Mouse (Mus musculus) adrenal gland, adult 8-10 months (tissue): ENCODE measurements around the gene Psmb6. TPM values are rescaled to one million over a fixed set of nuclear protein-coding genes. Genes with fewer than 3 reads are reported as not detected.
A peak's percentile ranks its signal among the peaks of the same experiment; 100 is the strongest.

Experiments used
- DNase-seq: peaks from one replicate; pipeline ENCODE4 v3.0.0; 2022
- total RNA-seq, 4 experiments: library from RNA; stranded (reverse); gene quantifications; 2 replicates each; pipeline ENCODE4 v1.2.4; 2022

The Psmb6 gene
- total RNA-seq = 100 to 1,000 TPM; 247 to 298 (median 278) TPM

DNA sequence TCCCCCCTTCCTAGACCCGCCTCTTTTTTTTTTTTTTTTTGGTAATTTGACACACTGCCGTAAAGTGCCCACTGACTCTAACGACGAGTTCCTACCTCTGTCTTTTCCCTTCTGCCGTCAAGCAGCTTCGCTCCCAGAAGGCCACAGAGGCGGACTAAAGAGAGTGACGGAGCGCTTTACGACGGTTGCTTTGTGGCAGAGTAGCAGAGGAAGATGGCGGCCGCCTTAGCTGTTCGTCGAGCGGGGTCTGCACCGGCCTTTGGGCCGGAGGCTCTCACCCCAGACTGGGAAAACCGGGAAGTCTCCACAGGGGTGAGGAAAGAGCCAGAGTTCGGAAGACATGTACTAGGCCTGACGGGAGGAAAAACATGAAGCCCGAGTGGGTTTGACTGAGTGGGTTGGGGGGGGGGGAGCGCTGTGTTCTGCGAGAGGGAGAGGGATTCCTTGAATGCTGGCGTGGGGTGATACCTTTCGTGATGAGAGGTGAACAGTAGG is at the start of gene Psmb6:
Gene Psmb6, plus strand, starts transcription at position 184 of the 495 bp plus-strand sequence.
- DNase-seq = peak; percentile 93

DNA sequence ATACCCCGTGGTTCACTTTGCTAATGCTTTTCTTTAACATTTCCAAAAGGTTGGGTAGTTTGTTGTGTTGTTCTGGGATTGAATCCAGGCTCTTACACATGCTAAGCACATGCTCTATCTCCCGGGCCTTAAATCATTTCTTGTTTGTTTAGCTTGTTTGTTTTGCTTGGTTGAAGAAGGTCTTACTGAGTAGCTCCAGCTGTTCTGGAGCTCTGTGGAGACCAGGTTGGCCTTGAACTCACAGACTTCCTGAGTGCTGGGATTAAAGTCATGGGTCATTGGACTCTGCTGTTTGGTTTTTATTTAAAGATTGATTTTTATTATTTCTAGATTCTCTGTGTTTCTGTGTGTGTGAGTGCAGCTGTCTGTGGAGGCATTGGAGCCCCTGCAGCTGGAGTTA is 39.7 kb upstream of the Psmb6 start:
- DNase-seq = no peak

DNA sequence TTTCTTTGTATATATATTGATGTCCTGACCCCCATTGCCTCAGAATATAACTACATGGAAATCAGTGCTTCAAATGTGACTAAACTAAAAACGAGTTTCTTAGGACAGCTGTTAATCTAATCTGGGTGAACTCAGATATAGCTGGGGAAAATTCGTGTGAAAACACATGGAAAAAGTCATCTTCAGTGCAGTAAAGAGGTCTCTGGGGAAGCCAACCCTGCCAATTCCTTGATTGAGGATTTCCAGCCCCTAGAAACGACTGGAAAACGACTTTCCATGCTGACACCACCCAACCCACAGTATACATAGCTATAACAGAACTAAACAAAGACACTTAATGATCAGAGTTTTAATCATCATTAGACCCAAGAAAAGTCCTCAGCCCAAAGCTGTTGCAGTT is 37.4 kb upstream of the Psmb6 start:
- DNase-seq = no peak

DNA sequence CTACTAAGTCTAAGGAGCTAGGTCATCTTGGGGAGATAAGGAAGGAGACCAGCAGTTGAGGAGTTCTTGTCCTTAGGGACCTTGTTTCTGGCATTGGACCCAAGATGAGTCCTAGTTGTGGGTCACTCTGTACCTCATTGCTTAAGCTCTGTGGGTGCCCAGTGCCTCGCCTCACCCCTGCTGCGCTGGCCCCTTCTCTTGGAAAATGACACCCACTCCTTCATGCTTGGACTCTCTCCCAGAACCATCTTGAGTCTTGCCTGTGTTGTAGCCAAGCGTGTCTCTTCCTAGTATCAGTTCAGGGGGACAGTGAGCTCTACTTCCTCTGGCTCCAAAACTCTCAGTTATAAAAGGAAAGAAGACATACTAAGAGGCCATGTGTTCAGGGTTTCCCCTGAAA is 36.0 kb upstream of the Psmb6 start:
- DNase-seq = no peak

DNA sequence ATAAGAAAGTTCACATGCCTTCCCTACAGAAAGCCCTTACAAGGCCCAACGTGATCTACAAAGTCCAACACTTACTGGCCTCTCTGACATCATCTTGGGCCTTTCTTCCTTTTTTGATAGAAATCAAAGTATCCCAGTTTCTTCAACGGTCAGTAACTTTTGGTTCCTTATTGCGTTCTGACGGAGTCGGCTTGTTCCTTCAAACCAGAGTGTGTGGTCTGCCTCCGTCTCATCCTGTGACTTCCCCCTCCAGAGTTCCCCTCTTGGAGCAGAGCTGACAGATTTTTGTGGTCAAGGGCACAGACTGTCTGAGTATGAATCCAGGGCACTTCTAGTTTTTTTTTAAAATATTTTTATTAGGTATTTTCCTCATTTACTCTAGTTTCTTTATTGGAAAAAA is 35.5 kb upstream of the Psmb6 start:
- no peak for DNase-seq

DNA sequence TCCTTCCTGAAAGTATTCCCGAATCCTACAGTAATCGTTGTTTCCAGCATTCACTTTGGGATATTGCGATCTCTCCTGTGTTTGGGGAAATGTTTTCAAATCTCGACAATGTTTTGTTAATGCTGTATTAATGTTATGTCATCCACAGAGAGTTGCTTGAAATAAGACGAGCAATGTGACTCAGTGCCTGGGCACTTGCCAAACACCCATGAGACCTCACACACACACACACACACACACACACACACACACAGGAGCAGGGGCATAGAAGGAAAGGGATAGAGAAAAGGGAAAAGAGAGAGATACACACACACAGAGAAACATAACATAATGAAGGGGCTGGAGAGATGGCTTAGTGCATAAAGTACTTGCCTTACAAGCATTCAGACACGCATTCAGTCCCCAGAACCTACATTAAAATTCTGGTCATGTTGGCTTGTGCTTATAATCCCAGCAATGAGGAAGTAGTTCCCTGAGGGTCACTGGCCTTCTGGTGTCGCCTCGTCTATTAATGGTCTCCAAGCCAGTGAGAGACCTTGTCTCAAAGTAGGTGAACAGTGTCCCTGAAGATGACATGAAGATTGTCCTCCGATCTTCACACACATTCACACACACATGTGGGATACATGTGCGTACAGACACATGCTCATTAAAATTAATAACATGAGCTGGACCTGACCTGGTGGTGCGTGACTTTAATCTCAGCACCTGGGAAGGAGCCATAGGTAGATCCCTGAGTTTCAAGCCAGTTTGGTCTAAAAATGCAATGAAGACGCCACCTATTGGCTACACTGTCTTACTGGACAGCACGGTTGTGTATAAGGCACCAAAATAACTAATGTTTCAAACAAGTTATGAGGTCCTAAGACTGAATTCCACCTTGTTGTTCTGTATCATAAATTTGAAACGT is 25.3 kb upstream of the Psmb6 start:
- DNase-seq = peak; percentile 41

DNA sequence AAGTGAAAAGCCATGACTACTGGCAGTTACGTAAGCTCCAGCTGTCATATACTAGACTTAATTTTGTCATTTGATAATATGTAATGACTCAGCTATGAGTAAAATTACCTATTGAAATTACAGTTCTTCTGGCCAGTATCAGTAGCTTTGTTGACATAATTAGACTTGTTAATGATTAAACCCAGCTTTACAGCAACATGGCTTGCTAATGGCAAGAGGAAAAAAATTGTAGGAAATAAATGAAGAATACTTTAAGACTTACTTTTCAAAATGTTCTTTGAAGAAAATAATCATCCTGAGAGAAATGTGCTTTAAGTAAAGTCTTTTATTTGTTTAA is 24.7 kb upstream of the Psmb6 start:
- DNase-seq = no peak

DNA sequence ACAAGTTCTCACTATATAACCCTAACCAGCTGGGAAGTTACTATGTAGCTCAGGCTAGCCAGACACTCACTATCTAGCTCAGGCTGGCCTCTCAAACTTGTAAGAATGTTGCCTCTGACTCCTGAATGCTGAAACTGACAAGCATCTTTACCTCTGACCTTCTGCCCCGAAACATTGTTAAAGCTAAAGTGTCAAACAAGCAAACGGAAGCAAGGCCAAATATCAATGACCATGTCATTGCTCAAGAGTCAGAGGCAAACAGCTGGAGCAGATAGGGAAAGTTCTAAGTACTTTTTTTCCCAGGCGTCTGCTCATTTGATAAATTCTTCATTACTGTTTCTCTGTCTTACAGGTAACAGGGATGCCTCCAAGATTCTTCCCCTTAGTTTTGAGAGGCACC is 23.1 kb upstream of the Psmb6 start:
- no peak for DNase-seq

DNA sequence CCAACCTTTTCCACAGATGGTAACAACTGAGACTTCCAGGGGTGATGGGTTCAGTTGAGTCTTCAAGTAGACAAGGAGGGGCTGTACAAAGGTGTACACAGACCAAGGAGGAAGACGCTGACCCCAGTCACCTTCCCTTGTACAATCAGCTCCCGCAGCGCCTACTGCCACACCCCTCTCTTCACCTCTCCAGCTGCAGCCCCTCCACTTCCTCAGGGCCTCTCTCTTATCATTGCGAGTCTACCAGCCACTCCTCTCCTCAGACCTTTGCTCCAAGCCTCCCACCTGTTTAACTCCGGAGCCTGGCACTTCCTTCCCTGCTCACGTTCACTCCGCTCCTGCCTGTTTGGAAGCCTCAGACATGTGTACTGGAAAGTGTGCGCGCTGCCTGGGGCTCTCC is 20.2 kb upstream of the Psmb6 start, which contains the start of gene Tm4sf5:
Gene Tm4sf5, plus strand, starts transcription at position 275 of the 400 bp plus-strand sequence.
- DNase-seq = no peak

DNA sequence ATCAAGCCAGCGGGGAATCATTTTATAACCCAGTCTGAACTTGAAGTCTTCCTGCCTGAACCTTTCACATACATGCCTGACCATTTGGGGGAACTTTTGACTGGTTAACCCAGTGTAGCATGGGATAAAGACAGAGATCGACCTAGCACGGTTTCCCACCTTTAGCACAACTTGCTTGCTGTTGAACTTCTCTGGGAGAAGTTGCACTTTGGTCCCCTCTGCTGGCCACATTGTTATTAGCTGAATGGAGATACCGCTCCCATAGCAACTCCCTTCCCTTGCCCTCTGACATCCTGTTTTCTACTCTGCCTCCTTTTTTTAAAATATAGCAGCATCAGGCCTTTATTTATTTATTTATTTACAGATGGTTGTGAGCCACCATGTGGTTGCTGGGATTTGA is 18.8 kb upstream of the Psmb6 start:
- DNase-seq = peak; percentile 47

DNA sequence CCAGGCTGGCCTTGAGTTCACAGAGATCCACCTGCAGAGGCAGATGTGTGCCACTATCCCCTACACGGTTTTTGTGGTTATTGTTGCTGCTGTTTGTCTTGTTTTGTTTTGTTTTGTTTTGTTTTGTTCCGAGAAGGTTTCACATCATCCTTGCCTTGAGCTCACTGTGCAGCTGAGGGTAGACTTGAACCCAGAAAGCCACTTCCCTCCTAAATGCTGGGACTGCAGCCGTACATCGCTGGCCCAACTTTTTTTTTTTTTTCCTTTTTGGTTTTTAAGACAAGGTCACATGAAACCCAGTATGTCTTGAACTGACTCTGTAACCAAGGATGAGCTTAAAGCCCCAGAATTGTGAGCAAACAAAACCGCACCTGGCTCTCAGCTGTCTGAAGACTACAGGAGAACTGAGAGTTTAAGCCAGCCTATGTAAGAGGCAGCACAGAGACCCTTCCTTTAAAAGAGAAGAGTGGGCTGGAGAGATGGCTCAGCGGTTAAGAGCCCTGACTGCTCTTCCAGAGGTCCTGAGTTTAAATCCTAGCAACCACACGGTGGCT is 18.1 kb upstream of the Psmb6 start:
- DNase-seq = no peak

DNA sequence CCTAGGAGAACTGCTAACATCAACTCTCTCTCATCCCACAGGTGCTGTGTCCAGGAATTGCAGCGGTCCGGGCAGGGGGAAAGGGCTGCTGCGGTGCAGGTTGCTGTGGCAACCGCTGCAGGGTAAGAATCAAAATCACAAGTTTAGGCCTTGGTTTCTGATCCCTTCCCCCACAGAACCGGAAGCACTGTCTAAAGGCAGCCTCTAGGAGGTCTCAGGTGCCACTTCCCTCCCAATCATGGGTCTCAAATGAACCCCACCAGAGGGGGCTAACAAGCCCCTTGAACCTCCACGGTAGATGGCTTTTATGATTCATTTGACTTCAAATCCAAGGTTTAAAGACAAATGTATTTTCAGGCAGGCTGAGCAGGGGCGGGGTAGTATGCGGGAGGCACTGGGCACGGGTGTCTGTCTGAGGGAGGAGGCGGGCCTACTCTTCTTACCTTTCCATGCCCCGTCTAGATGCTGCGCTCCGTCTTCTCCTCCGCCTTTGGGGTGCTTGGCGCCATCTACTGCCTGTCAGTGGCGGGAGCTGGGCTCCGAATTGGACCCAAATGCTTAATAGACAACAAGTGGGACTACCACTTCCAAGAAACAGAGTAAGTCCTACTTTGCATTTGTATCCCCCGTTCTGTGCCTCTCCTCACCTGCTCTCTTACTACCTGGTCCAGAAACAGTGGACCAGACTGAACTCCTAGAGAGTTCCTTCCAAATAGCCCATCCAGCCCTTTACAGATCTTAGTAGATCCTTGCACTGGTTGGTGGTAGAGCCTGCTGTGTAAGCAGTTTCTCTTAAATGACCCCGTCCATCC is 15.2 kb upstream of the Psmb6 start:
- no peak for DNase-seq

DNA sequence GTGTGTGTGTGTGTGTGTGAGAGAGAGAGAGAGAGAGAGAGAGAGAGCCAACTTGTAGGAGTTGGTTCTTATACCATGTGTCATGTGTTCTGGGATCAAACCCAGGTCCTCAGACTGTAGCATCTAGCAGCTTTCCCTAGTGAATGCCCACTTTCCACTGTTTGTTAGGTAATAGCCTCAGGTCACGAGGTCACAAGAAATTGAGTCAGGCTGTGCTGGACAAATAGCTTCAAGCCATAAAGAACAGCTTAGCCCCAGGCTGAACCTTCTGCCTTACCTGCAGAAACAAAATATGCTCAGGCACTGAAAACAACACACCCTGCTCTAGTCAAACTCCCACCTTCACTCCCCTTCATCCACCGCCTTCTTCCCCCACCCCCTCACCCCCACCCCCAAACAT is 13.9 kb upstream of the Psmb6 start:
- DNase-seq = no peak

DNA sequence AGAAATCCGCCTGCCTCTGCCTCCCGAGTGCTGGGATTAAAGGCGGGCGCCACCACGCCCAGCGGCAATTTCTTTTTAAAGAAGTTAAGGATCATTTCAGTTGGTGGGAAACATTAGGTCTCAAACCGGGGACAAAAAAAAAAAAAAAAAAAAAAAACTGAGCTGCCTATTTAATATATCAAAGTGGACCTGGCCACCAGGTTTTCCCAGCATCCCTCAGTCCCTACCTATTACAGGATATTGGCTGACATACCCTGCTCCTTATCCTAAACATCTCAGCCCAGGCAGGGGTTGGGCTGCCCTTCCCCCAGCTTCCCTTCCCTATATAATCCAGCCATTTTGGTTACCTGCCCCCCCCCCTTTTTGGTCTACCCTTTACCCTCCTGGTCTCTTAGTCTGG is 13.3 kb upstream of the Psmb6 start:
- DNase-seq = no peak

DNA sequence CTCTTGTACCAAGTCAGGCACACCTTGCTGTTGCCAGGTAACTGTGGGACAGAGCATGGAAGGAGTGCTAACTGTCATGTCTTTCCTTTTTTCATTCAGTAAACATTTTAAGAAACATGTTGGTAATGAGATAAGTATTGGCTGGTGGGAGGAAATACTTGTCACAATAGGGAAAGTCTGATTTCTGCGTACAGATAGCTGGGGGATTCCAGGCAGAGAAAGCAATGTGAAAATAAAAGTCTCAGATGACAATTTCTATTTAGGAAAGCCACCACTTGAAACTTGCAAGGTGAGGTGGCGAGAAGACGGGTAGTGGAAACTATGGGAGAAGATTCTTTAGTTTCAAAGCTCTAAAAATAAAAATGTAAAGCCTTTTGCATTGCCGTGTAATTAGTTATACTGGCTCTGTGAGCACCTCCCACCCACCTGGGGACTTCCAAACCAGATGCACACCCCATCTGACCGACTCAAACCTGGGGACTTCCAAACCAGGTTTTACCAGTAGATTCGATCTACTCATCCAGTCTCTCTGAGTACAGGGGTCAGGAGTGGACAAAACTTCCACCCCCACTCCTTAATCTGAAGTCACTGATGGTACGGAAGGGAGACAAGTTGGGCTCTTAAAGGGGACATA is 12.3 kb upstream of the Psmb6 start:
- DNase-seq = no peak

DNA sequence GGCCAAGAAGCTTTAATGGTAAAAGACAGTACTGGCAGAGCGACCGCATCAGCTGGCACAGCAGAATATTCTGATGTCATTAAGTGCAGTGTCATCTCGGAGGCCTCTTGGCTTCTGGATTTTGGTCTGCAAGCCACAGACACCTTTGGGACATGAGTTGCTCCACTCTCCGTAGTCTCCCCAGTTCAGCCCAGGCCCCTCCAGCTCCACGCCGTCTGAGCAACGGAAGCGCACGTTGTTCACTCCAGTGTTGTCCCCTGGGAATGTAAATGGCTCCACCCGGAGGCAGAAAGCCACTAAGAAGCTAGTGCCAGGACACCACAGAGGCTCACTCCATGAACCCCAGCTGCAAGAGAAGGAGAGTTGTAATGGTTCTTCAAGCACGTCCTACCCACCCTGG is 11.6 kb upstream of the Psmb6 start:
- DNase-seq = no peak

DNA sequence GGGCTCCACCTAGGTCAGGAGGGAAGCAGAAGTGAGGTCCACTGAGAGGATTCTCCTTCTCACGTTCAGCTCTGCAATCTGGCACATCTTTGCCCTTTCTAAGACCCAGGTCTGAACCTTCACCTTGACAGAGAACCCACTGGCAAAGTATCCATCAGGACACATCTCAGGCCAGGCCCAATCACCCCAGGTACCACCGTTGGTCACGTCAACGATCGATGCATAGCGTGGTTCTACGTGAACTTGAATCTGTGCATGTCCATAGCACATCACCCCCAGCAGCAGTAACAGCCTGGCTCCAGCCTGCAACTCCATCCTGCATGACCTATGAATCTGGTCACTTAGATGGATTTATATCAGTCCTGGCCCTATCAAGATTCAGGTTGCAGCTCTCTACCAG is 10.9 kb upstream of the Psmb6 start, which contains the start of gene Vmo1:
Gene Vmo1, minus strand, starts transcription at position 329 of the 400 bp plus-strand sequence.
- no peak for DNase-seq

DNA sequence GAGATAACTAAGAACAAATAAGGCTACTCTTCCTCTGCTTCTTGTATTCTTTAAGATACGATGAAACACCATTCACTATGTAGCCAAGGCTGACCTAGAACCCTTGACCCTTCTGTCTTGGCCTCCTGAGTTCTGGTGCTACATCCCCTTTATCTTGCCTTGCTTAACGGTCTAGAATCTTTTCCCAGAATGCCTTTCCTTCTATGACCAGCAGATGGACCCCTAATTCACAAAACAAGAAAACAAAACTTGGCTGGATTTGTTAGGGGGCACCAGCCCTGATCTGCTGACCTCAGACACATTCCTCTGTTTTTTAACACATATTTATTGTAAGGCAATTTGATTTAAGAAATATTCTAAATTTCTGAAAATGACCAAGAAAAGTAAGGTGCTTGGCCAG is 8.8 kb upstream of the Psmb6 start:
- no peak for DNase-seq

DNA sequence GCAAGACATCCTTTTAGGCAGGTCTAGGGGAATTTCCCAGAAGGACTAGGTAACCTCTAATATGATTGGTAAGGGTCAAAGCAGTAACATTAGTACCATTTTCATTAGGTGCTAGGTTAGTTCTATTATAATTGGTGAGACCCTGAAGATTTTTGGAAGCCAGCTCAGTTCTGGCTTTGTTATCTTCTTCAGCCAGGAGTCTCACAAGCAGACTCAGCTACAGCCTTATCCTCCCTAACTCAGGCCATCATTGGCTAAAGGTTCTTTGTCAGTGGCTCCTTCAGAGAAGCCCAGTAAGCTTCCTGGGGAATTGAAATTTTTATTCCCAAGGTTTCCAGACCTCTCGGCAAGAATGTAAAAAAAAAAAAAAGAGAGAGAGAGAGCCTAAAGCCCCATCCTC is 6.7 kb upstream of the Psmb6 start:
- DNase-seq = no peak

DNA sequence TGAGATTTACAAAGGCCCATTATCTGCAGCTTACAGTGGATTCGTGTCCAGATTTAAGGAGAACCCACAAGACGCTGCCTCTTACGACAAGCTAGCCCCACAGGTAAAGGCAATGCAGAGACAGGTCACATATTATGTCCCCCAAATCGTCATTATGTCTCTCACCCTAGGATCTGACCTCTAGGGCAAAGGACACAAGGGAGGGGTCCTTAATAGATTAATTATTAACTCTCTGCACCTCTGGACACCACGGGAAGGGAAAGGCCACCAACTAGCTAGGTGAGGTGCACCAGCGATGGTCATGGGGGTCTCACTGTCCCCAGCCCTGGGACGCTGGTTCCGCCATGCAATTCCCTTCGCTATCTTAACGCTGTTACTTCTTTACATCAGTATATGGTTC is 6.2 kb upstream of the Psmb6 start, which contains the start of gene Gltpd2:
Gene Gltpd2, plus strand, starts transcription at position 274 of the 400 bp plus-strand sequence.
- DNase-seq = no peak

DNA sequence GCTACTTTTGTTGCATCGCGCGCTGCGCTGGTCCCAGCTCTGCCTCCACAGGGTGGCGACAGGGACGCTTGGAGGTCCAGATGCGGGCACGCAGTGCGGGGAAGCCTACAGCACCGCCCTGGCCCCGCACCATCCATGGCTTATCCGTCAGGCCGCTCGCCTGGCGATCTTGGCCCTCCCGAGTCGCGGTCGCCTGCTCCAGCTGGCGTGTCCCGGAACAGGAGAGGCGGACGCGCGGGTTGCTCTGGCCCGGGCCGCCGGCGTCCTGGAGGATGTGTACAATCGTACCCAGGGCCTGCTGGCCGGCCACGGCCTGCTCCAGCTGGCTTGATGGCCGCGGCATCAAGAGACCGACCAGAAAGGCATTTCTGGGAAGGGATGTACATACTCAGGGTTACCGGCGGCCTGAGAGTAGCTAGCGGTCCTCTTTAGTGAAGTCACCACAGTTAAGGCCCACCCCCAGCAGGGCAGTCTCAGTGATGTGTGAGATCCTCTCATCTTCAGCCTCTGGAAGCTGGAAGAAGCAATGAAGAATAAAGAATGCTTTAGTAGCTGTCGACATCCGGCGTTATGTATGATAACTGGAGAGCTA is 4.9 kb upstream of the Psmb6 start:
- DNase-seq = no peak
